Mouse (Mus musculus): ENCODE measurements around the gene Clstn2. TPM values are rescaled to one million over a fixed set of nuclear protein-coding genes. Genes with fewer than 3 reads are reported as not detected.

The Clstn2 gene
- polyA plus RNA-seq, 1 experiment from 2014 or later = 0.82 TPM

DNA sequence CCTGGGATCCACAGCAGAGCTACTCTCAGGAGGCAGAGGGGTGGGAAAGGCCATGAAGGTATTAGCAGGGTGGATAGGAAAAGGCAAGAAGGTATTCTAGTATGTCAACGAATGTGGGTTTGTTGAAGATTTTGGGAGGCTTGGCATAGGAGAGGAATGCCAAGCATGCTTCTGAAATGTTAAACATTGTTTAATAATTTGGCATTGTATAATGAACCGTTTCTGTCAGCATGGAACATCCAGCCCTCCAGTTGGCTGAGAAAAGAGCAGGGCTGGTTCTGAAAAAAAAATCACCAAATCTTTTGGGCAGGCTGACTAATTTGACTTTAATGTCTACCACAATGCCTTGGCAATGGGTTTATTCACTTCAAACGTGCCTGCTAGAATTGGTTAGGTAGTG lies 355.9 kb downstream of the Clstn2 start:
- H3K27ac ChIP-seq (replicated peaks) = no peak overlapping the region
- H3K4me2 ChIP-seq (replicated peaks; ENCODE audit: low read depth) = no peak overlapping the region
- DNase-seq (ENCODE audit: low spot score) = no peak
- no peak overlapping the region for H3K4me3 ChIP-seq (ENCODE audit: low read depth, low read length)
- TF ChIP-seq EP300 (optimal IDR thresholded peaks at IDR 0.05) (no peak), CTCF (IDR thresholded peaks at IDR 0.05; ENCODE audit: low read depth) (no peak)
- H3K36me3 ChIP-seq (ENCODE audit: control insufficient read depth, insufficient read depth, low read length) = no peaks in the 10 kb centered on the region
- no peaks in the 10 kb centered on the region for H3K9me3 ChIP-seq (ENCODE audit: control insufficient read depth, low read length)
- no peaks in the 10 kb centered on the region for H3K4me1 ChIP-seq (replicated peaks; ENCODE audit: control insufficient read depth, insufficient read depth)
- no peak for ATAC-seq (ENCODE audit: low FRiP score, low TSS enrichment)
- WGBS = 43% methylated on average over 3 of the region's 3 CpGs
- no peak overlapping the region for H3K9ac ChIP-seq (ENCODE audit: low read length)
- H3K27me3 ChIP-seq (ENCODE audit: control insufficient read depth, insufficient read depth, low read length) = no peaks in the 10 kb centered on the region

DNA sequence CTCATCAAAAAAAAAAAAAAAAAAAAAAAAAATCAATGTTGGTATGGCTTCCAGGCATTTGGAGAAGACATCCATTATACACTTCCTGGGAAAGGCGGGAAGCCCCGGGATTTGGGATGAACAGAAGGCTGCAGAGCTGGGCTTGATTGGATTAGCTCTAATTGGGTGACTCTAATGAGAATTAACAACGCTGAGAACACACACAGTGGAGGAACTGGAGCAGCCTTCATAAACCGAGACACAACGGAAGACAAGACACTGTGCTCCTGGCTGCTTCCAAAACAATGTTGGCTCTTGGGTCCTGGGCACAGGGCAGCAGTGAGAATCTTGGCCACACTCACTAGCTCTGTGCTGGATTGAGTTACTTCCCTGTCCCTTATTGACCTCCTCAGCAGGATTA lies 360.3 kb downstream of the Clstn2 start:
- no peaks in the 10 kb centered on the region for H3K9me3 ChIP-seq (ENCODE audit: control insufficient read depth, low read length)
- 54% methylated on average over 5 of the region's 5 CpGs for WGBS
- no peak overlapping the region for H3K4me2 ChIP-seq (replicated peaks; ENCODE audit: low read depth)
- H3K36me3 ChIP-seq (ENCODE audit: control insufficient read depth, insufficient read depth, low read length) = no peaks in the 10 kb centered on the region
- H3K27ac ChIP-seq (replicated peaks) = no peak overlapping the region
- ATAC-seq (ENCODE audit: low FRiP score, low TSS enrichment) (no peak), DNase-seq (ENCODE audit: low spot score) (no peak)
- H3K4me3 ChIP-seq (ENCODE audit: low read depth, low read length) = no peak overlapping the region
- H3K9ac ChIP-seq (ENCODE audit: low read length) = no peak overlapping the region
- TF ChIP-seq EP300 (optimal IDR thresholded peaks at IDR 0.05) (no peak), CTCF (IDR thresholded peaks at IDR 0.05; ENCODE audit: low read depth) (no peak)
- no peaks in the 10 kb centered on the region for H3K27me3 ChIP-seq (ENCODE audit: control insufficient read depth, insufficient read depth, low read length)
- no peaks in the 10 kb centered on the region for H3K4me1 ChIP-seq (replicated peaks; ENCODE audit: control insufficient read depth, insufficient read depth)

DNA sequence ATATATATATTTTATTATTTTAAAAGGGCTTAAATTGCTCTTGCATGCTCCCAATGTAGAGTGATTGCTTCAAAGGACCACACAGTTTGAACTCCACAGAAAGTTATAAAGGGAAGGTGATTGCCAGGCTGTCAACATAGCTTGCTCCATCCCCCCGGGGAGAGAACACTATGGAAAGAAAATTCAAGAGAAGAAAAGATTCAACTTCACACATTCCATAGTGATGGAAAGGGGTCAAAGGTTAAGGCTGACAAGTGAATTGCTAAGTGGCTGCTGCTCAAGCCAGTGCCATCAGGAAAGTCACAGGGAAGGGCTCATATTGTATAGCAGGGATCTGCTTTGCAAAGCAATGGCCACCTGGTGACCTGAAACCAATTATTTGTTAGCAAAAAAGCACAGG lies 360.8 kb downstream of the Clstn2 start:
- no peak overlapping the region for H3K27ac ChIP-seq (replicated peaks)
- H3K36me3 ChIP-seq (ENCODE audit: control insufficient read depth, insufficient read depth, low read length) = no peaks in the 10 kb centered on the region
- 10% methylated on average over 1 of the region's 1 CpGs for WGBS
- ATAC-seq (ENCODE audit: low FRiP score, low TSS enrichment) = no peak
- no peaks in the 10 kb centered on the region for H3K9me3 ChIP-seq (ENCODE audit: control insufficient read depth, low read length)
- no peak overlapping the region for H3K4me3 ChIP-seq (ENCODE audit: low read depth, low read length)
- H3K27me3 ChIP-seq (ENCODE audit: control insufficient read depth, insufficient read depth, low read length) = no peaks in the 10 kb centered on the region
- no peaks in the 10 kb centered on the region for H3K4me1 ChIP-seq (replicated peaks; ENCODE audit: control insufficient read depth, insufficient read depth)
- H3K9ac ChIP-seq (ENCODE audit: low read length) = no peak overlapping the region
- TF ChIP-seq CTCF (IDR thresholded peaks at IDR 0.05; ENCODE audit: low read depth) (no peak), EP300 (optimal IDR thresholded peaks at IDR 0.05) (no peak)
- H3K4me2 ChIP-seq (replicated peaks; ENCODE audit: low read depth) = no peak overlapping the region
- DNase-seq (ENCODE audit: low spot score) = no peak

DNA sequence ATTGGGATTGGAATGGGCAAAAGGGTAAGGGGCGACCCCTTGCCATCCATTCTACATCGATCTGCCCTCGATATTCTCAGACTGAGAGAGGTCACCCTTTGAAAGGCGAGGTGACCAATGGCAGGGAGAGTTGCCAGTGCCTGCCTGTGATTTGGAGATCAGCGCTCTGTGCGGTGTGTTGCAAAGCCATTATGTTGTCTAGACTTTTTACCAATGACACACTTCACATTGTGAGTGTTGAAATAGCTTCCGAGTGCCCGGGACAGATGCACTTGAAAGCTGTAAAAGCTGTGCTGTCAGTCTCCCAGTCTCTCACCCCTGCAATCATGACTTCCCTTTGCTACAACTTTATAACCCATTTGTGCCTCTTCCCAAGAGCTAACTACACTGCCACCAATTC lies 362.3 kb downstream of the Clstn2 start:
- 90% methylated on average over 8 of the region's 8 CpGs for WGBS
- no peaks in the 10 kb centered on the region for H3K27me3 ChIP-seq (ENCODE audit: control insufficient read depth, insufficient read depth, low read length)
- no peaks in the 10 kb centered on the region for H3K9me3 ChIP-seq (ENCODE audit: control insufficient read depth, low read length)
- no peak for TF ChIP-seq CTCF (IDR thresholded peaks at IDR 0.05; ENCODE audit: low read depth)
- TF ChIP-seq EP300 (optimal IDR thresholded peaks at IDR 0.05) = no peak
- no peak overlapping the region for H3K9ac ChIP-seq (ENCODE audit: low read length)
- H3K4me2 ChIP-seq (replicated peaks; ENCODE audit: low read depth) = no peak overlapping the region
- no peak overlapping the region for H3K4me3 ChIP-seq (ENCODE audit: low read depth, low read length)
- H3K27ac ChIP-seq (replicated peaks) = no peak overlapping the region
- H3K4me1 ChIP-seq (replicated peaks; ENCODE audit: control insufficient read depth, insufficient read depth) = no peaks in the 10 kb centered on the region
- no peak for DNase-seq (ENCODE audit: low spot score)
- H3K36me3 ChIP-seq (ENCODE audit: control insufficient read depth, insufficient read depth, low read length) = no peaks in the 10 kb centered on the region
- ATAC-seq (ENCODE audit: low FRiP score, low TSS enrichment) = no peak

DNA sequence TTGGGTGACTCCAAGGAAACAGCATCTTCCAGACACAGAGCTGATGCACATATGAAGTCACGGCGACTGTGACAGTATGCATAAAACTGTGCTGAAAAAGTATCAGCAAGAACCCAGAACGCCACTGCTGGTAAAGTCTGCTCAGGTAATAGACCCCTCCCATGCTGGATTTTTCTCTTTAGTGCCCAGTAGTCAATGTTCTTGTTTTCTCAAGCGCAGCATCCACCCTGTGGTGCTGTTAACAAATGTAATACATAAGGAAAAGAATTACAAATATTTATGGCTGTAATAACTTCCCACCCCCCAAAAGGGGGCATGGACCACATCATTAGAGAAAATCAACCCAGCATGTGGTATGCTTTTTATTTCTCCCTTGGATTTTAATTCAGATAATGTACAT lies 372.0 kb downstream of the Clstn2 start:
- Histone ChIP-seq H3K9me3 (ENCODE audit: control insufficient read depth, low read length) (no peaks in the 10 kb centered on the region), H3K27ac (replicated peaks) (no peak overlapping the region), H3K27me3 (ENCODE audit: control insufficient read depth, insufficient read depth, low read length) (no peaks in the 10 kb centered on the region), H3K36me3 (ENCODE audit: control insufficient read depth, insufficient read depth, low read length) (no peaks in the 10 kb centered on the region), H3K4me3 (ENCODE audit: low read depth, low read length) (no peak overlapping the region), H3K4me2 (replicated peaks; ENCODE audit: low read depth) (no peak overlapping the region), H3K4me1 (replicated peaks; ENCODE audit: control insufficient read depth, insufficient read depth) (no peaks in the 10 kb centered on the region), H3K9ac (ENCODE audit: low read length) (no peak overlapping the region)
- WGBS = 83% methylated on average over 4 of the region's 4 CpGs
- no peak for TF ChIP-seq CTCF (IDR thresholded peaks at IDR 0.05; ENCODE audit: low read depth)
- TF ChIP-seq EP300 (optimal IDR thresholded peaks at IDR 0.05) = no peak
- no peak for DNase-seq (ENCODE audit: low spot score)
- ATAC-seq (ENCODE audit: low FRiP score, low TSS enrichment) = no peak

DNA sequence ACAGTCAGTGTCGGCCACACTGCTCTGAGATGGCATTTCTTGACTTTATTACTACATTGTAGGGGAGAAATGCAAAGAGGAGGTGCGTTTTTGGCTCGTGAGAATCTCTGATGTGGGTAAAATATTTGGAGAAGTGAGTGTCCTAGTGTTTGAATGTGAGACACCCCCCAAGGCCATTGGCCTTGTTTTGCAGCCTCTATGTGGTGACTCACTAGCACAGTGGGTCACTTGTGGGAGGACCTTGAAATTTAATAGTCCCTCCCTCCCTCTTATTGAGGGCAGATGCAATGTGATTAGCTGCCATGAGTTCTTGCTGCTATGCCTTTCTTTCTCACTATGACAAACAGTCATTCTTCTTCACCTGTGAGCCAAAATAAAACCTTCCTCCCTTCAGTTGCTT lies 374.2 kb downstream of the Clstn2 start:
- DNase-seq (ENCODE audit: low spot score) (no peak), ATAC-seq (ENCODE audit: low FRiP score, low TSS enrichment) (no peak)
- no peak for TF ChIP-seq EP300 (optimal IDR thresholded peaks at IDR 0.05)
- TF ChIP-seq CTCF (IDR thresholded peaks at IDR 0.05; ENCODE audit: low read depth) = no peak
- H3K27ac ChIP-seq (replicated peaks) = no peak overlapping the region
- H3K36me3 ChIP-seq (ENCODE audit: control insufficient read depth, insufficient read depth, low read length) = no peaks in the 10 kb centered on the region
- WGBS = 77% methylated on average over 3 of the region's 3 CpGs
- no peak overlapping the region for H3K9ac ChIP-seq (ENCODE audit: low read length)
- no peaks in the 10 kb centered on the region for H3K9me3 ChIP-seq (ENCODE audit: control insufficient read depth, low read length)
- H3K27me3 ChIP-seq (ENCODE audit: control insufficient read depth, insufficient read depth, low read length) = no peaks in the 10 kb centered on the region
- no peak overlapping the region for H3K4me3 ChIP-seq (ENCODE audit: low read depth, low read length)
- no peaks in the 10 kb centered on the region for H3K4me1 ChIP-seq (replicated peaks; ENCODE audit: control insufficient read depth, insufficient read depth)
- no peak overlapping the region for H3K4me2 ChIP-seq (replicated peaks; ENCODE audit: low read depth)

All from stomach, postnatal 0 days (tissue).